Mouse (Mus musculus) intestine, postnatal 0 days (tissue): ENCODE data around the gene Prkcd. TPM values are rescaled to one million over a fixed set of nuclear protein-coding genes. Genes with fewer than 3 reads are reported as not detected.

ENCODE experiments used
- ATAC-seq: fragments of 200-750 bp; cut with Nextera tagmentation; 2 replicates; pipeline ENCODE4 v1.8.0; 2017; ENCODE audit warnings: mild to moderate bottlenecking, moderate TSS enrichment, moderate library complexity
- H3K27ac ChIP-seq: fragments of 300-500 bp; sonication (generic); 2 replicates; pipeline ENCODE4 v1.5.1; 2014; ENCODE audit warnings: mild to moderate bottlenecking, low read depth, low read length, moderate library complexity
- H3K27me3 ChIP-seq: fragments of 300-500 bp; sonication (generic); replicated peaks from 2 replicates; pipeline ENCODE4 v1.6.1; 2014; ENCODE audit warnings: low read length, mixed read lengths; ENCODE audit not compliant: control insufficient read depth, insufficient read depth
- H3K36me3 ChIP-seq: fragments of 300-500 bp; sonication (generic); 2 replicates; pipeline ENCODE4 v1.6.1; 2014; ENCODE audit warnings: mild to moderate bottlenecking, moderate library complexity; ENCODE audit not compliant: control insufficient read depth, insufficient read depth
- H3K4me1 ChIP-seq: fragments of 300-500 bp; sonication (generic); replicated peaks from 2 replicates; pipeline ENCODE4 v1.6.1; 2014; ENCODE audit warnings: antibody characterized with exemption, low read length, mixed read lengths; ENCODE audit not compliant: control insufficient read depth, insufficient read depth
- H3K4me2 ChIP-seq: fragments of 300-500 bp; sonication (generic); replicated peaks from 2 replicates; pipeline ENCODE4 v1.6.1; 2014; ENCODE audit warnings: low read depth, mild to moderate bottlenecking, moderate library complexity
- H3K4me3 ChIP-seq: fragments of 300-500 bp; sonication (generic); 2 replicates; pipeline ENCODE4 v1.5.1; 2014; ENCODE audit warnings: low read depth, low read length
- H3K9ac ChIP-seq: fragments of 300-500 bp; sonication (generic); 2 replicates; pipeline ENCODE4 v1.6.1; 2014; ENCODE audit warnings: mild to moderate bottlenecking, low read depth, low read length
- H3K9me3 ChIP-seq: fragments of 300-500 bp; sonication (generic); 2 replicates; pipeline ENCODE4 v1.6.1; 2016; ENCODE audit warnings: mixed run types; ENCODE audit not compliant: control insufficient read depth
- CTCF ChIP-seq: sonication (generic); IDR thresholded peaks from 2 replicates; pipeline ENCODE4 v1.5.1; 2016; ENCODE audit warnings: low read depth, mild to moderate bottlenecking, control low read depth, antibody characterized with exemption, moderate library complexity
- WGBS: fragments of 180-500 bp; shearing (Covaris S2); extraction: QIAGEN DNeasy Blood & Tissue Kit; methylation state at CpG from one replicate; pipeline ENCODE4 v1.1.7; 2014; 5-methylcytosine and 5-hydroxymethylcytosine counted together
- polyA plus RNA-seq: library from polyadenylated mRNA; unstranded; fragments of >200 nt; fragmentation: Nextera tagmentation; extraction: Ambion mirVana; gene quantifications from 2 replicates; pipeline ENCODE4 v1.2.1, GENCODE M21; 2015

Gene Prkcd
- polyA plus RNA-seq, 1 experiment from 2014 or later, result 54.7 TPM

GRCm38 (mm10) chr14:30607696-30608095 is 18.3 kb downstream of the Prkcd start:
- no peaks in the 10 kb centered on the region for H3K9me3 ChIP-seq
- no peak overlapping the region for H3K4me3 ChIP-seq
- H3K4me1 ChIP-seq, result no peaks in the 10 kb centered on the region; the same call in 1 of the 2 replicates
- H3K27ac ChIP-seq, result no peak overlapping the region
- TF ChIP-seq CTCF, result no peak
- H3K9ac ChIP-seq, result no peak overlapping the region
- no peak for ATAC-seq
- WGBS, result 78% methylated on average over 4 of the region's 4 CpGs
- no peak overlapping the region for H3K4me2 ChIP-seq
- H3K36me3 ChIP-seq, result peaks cover 69% of the 10 kb centered on the region
- H3K27me3 ChIP-seq, result no peaks in the 10 kb centered on the region

DNA sequence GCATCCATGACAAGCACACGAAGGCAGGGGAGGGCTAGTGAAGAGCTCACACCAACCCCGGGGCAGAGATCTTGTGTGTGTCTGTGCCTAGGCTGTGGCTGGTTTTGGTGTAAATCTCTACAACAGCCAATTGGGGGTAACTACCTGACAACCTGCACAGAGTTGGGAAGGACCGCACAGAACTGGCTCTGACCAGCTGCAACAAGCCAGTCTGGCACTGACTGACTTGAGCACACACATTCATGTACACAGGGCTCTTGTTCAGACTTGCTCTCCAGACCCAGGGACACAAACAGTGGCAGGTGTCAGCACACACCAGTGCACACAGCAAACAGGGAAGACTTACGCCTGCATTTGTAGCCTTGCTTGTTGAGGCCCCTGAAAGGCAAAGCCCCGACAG is 19.2 kb downstream of the Prkcd start:
- Histone ChIP-seq H3K9me3 (no peaks in the 10 kb centered on the region), H3K4me3 (no peak overlapping the region), H3K9ac (no peak overlapping the region), H3K27me3 (no peaks in the 10 kb centered on the region), H3K36me3 (peaks cover 78% of the 10 kb centered on the region), H3K4me2 (no peak overlapping the region), H3K4me1 (no peaks in the 10 kb centered on the region), H3K27ac (no peak overlapping the region)
- no peak for TF ChIP-seq CTCF
- no peak for ATAC-seq
- whole genome bisulfite sequencing, result 87% methylated on average over 5 of the region's 5 CpGs

GRCm38 (mm10) chr14:30597142-30597541 is 28.9 kb downstream of the Prkcd start:
- H3K4me2 ChIP-seq, result no peak overlapping the region
- H3K27me3 ChIP-seq, result no peaks in the 10 kb centered on the region
- H3K9ac ChIP-seq, result no peak overlapping the region
- no peaks in the 10 kb centered on the region for H3K9me3 ChIP-seq
- H3K27ac ChIP-seq, result 0 out of 2 replicates have a peak overlapping the region, but pooled peaks have one; percentile 17
- peaks cover 61% of the 10 kb centered on the region for H3K36me3 ChIP-seq
- no peak overlapping the region for H3K4me3 ChIP-seq
- no peak for TF ChIP-seq CTCF
- ATAC-seq, result no peak
- 57% methylated on average over 2 of the region's 2 CpGs for WGBS
- peaks cover 6% of the 10 kb centered on the region; the same call in 1 of the 2 replicates for H3K4me1 ChIP-seq

- Histone ChIP-seq H3K36me3 (peaks cover 54% of the 10 kb centered on the region), H3K27ac (0 out of 2 replicates have a peak overlapping the region, but pooled peaks have one; percentile 17)
Observed at GRCm38 (mm10) chr14:30596407-30596806, 29.6 kb downstream of the Prkcd start.

DNA sequence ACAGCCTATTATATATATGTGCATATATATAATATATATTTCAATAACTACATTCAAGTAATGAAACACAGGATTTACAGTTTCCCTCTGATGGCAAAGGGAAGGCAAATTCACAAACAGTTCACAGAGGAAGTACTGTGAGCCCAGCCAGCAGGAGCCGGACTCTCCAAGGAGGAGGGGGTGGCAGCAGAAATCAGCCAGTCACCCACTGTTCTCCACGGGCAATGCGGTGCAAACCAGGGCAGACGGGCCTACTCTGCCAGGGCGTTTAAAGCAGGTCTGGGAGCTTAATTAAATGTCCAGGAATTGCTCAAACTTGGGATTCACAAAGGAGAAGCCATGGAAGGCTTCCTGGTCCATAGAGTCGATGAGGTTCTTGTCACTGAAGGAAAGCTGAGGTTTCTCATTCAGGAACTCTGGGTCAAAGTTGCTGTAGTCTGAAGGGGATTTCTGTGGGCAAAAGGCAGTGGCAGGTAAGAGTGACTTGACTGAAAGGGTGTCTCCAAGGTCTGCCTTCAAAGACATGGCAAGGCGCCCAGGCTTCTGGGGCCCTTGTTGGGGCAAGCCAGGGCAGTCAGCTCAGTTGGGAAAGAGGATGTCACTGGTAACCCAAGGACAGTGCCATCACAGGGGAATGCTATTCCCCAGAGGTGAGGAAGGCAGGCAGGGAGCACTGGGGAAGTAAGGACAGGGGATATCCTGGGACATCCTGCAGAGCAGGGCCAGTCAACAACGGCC is 30.3 kb downstream of the Prkcd start:
- Histone ChIP-seq H3K9ac (no peak overlapping the region), H3K4me2 (no peak overlapping the region), H3K27ac (no peak overlapping the region), H3K36me3 (peaks cover 47% of the 10 kb centered on the region), H3K4me1 (peaks cover 6% of the 10 kb centered on the region; the same call in 1 of the 2 replicates), H3K9me3 (no peaks in the 10 kb centered on the region), H3K4me3 (no peak overlapping the region), H3K27me3 (no peaks in the 10 kb centered on the region)
- TF ChIP-seq CTCF, result no peak
- WGBS, result 87% methylated on average over 8 of the region's 8 CpGs
- ATAC-seq, result no peak

More at GRCm38 (mm10) chr14:30596407-30596806, 29.6 kb downstream of the Prkcd start:
- Histone ChIP-seq H3K9ac (no peak overlapping the region), H3K9me3 (no peaks in the 10 kb centered on the region), H3K4me1 (peaks cover 6% of the 10 kb centered on the region; the same call in 1 of the 2 replicates), H3K4me2 (no peak overlapping the region), H3K4me3 (no peak overlapping the region), H3K27me3 (no peaks in the 10 kb centered on the region)
- no peak for TF ChIP-seq CTCF
- 26% methylated on average over 3 of the region's 3 CpGs for WGBS
- peak; percentile 19; the same call in 1 of the 2 replicates for ATAC-seq

DNA sequence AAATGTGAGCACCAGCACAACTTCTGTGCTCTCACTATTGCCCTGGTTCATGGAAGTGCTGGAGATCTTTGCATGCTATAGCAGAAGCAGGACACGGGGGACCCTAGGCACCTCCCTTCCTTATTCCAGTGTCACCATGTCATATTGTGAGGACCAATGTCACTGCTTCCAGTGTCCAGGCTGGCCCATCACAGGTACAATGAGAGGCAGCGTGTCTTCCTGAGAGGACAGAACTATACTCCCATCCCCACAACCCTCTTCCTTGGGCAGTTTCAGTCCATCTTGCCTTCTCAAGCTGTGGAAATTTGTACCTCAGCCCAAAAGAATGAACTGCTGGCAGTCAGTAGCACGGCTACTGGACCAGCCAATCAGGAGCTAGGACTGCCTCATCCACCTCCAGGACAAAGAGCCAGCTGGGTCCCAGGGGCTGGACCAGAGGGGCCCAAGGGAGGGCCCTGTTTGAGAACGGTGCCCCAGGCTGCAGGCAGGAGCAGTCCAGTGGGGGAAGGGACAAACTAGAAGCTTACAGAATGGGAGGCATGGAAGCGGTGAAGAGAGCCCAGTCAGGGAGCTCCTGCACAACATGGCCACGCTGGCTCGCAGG is 31.8 kb downstream of the Prkcd start:
- H3K27ac ChIP-seq, result peak overlapping the region; percentile 46
- no peak for TF ChIP-seq CTCF
- H3K36me3 ChIP-seq, result peaks cover 32% of the 10 kb centered on the region; the same call in 1 of the 2 replicates
- no peak for ATAC-seq
- 0 out of 2 replicates have a peak overlapping the region, but pooled peaks have one; percentile 17 for H3K9ac ChIP-seq
- 52% methylated on average over 7 of the region's 7 CpGs for WGBS
- H3K4me2 ChIP-seq, result 0 out of 2 replicates have a peak overlapping the region, but pooled peaks have one; percentile 17
- no peak overlapping the region for H3K4me3 ChIP-seq
- H3K27me3 ChIP-seq, result no peaks in the 10 kb centered on the region
- H3K4me1 ChIP-seq, result peaks cover 6% of the 10 kb centered on the region; the same call in 1 of the 2 replicates
- no peaks in the 10 kb centered on the region for H3K9me3 ChIP-seq
